Mouse (Mus musculus) forebrain, embryonic 15.5 days (tissue): ENCODE results near the gene Chd3. TPM values are rescaled to one million over a fixed set of nuclear protein-coding genes. Genes with fewer than 3 reads are reported as not detected.

Source experiments
- ATAC-seq: fragments of 200-750 bp; cut with Nextera tagmentation; replicated peaks from 2 replicates; pipeline ENCODE4 v1.8.0; 2017; ENCODE audit warnings: mild to moderate bottlenecking, moderate TSS enrichment, moderate library complexity
- H3K27ac ChIP-seq: fragments of 300-500 bp; sonication (generic); replicated peaks from 2 replicates; pipeline ENCODE4 v1.5.1; 2015; ENCODE audit warnings: mild to moderate bottlenecking, inconsistent platforms
- H3K27me3 ChIP-seq: fragments of 300-500 bp; sonication (generic); 2 replicates; pipeline ENCODE4 v1.6.1; 2015; ENCODE audit warnings: inconsistent platforms
- H3K36me3 ChIP-seq: fragments of 300-500 bp; sonication (generic); 2 replicates; pipeline ENCODE4 v1.6.1; 2015; ENCODE audit warnings: mild to moderate bottlenecking, inconsistent platforms
- H3K4me1 ChIP-seq: fragments of 300-500 bp; sonication (generic); 2 replicates; pipeline ENCODE4 v1.6.1; 2015; ENCODE audit warnings: inconsistent platforms
- H3K4me2 ChIP-seq: fragments of 300-500 bp; sonication (generic); replicated peaks from 2 replicates; pipeline ENCODE4 v1.6.1; 2015; ENCODE audit warnings: mild to moderate bottlenecking, inconsistent platforms
- H3K4me3 ChIP-seq: fragments of 300-500 bp; sonication (generic); 2 replicates; pipeline ENCODE4 v1.5.1; 2015; ENCODE audit warnings: mild to moderate bottlenecking, inconsistent platforms
- H3K9ac ChIP-seq: fragments of 300-500 bp; sonication (generic); replicated peaks from 2 replicates; pipeline ENCODE4 v1.6.1; 2015; ENCODE audit warnings: mild to moderate bottlenecking, inconsistent platforms
- H3K9me3 ChIP-seq: fragments of 300-500 bp; sonication (generic); 2 replicates; pipeline ENCODE4 v1.6.1; 2016; ENCODE audit warnings: inconsistent platforms
- WGBS: fragments of 180-500 bp; shearing (Covaris S2); methylation state at CpG from one replicate; pipeline ENCODE4 v1.1.7; 2015; ENCODE audit warnings: mixed read lengths; 5-methylcytosine and 5-hydroxymethylcytosine counted together
- polyA plus RNA-seq: library from polyadenylated mRNA; unstranded; fragments of >200 nt; fragmentation: Nextera tagmentation; extraction: Ambion mirVana; gene quantifications from 2 replicates; pipeline ENCODE4 v1.2.1, GENCODE M21; 2015

Gene Chd3
- polyA plus RNA-seq, 1 experiment from 2014 or later: 127 TPM

DNA sequence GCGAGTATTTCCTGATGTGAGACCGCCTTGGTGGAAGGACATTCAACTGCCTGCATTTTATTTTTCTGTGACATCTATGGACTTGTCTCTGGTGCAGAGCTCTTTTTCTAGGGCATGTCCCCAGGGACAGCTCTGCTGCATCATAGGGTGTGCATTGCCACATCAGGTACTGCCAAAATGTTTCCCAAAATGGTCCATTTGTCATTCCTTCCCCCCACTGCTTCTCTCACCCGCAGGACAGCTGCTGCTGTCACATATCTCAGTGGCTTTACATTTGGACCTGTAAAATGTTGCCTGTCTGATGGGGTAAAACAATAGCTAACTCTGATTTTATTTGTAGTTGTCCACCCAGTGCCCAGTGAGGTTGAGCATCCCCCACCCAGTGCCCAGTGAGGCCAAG lies 73.9 kb downstream of the Chd3 start:
- H3K4me2 ChIP-seq: no peak overlapping the region
- WGBS: 93% methylated on average over 3 of the region's 3 CpGs
- H3K36me3 ChIP-seq: peaks cover 12% of the 10 kb centered on the region
- no peak overlapping the region for H3K4me3 ChIP-seq
- H3K9ac ChIP-seq: no peak overlapping the region
- no peaks in the 10 kb centered on the region for H3K27me3 ChIP-seq
- no peaks in the 10 kb centered on the region for H3K4me1 ChIP-seq
- H3K27ac ChIP-seq: no peak overlapping the region
- no peaks in the 10 kb centered on the region for H3K9me3 ChIP-seq
- no peak for ATAC-seq

Other genes starting within 250 kb of the Chd3 start
- gene Hes7, start 249.0 kb downstream of the Chd3 start, polyA plus RNA-seq: 0.42 and 0.46 TPM in 2 replicates
- gene 9130213A22Rik, start 246.8 kb downstream of the Chd3 start, polyA plus RNA-seq: 0.31 and 0.38 TPM in 2 replicates
- gene Aloxe3, start 243.5 kb downstream of the Chd3 start, polyA plus RNA-seq: 2.2 and 3.6 TPM in 2 replicates
- not detected in 2 replicates for gene Alox12b, start 212.4 kb downstream of the Chd3 start, polyA plus RNA-seq
- gene Alox8, start 171.6 kb downstream of the Chd3 start, polyA plus RNA-seq: 0.05 TPM in 1 of 2 replicates, not detected in the other
- gene Gucy2e, start 132.4 kb downstream of the Chd3 start, polyA plus RNA-seq: 0.47 and 0.52 TPM in 2 replicates
- 32.0 and 32.4 TPM in 2 replicates for gene Cntrob, start 45.6 kb downstream of the Chd3 start, polyA plus RNA-seq
- gene Trappc1, start 45.4 kb downstream of the Chd3 start, polyA plus RNA-seq: 166 and 170 TPM in 2 replicates
- 5.1 and 6.2 TPM in 2 replicates for gene Kcnab3, start 43.1 kb downstream of the Chd3 start, polyA plus RNA-seq
- 115 and 127 TPM in 2 replicates for gene Rnf227, start 28.9 kb downstream of the Chd3 start, polyA plus RNA-seq
- 89.4 and 91.9 TPM in 2 replicates for gene Naa38, start 26.1 kb upstream of the Chd3 start, polyA plus RNA-seq
- gene Cyb5d1, start 26.2 kb upstream of the Chd3 start, polyA plus RNA-seq: 44.3 and 45.9 TPM in 2 replicates
- 5.9 and 6.7 TPM in 2 replicates for gene Tmem88, start 28.8 kb upstream of the Chd3 start, polyA plus RNA-seq
- gene Kdm6b, start 44.3 kb upstream of the Chd3 start, polyA plus RNA-seq: 56.6 and 58.9 TPM in 2 replicates
- gene Dnah2, start 179.7 kb upstream of the Chd3 start, polyA plus RNA-seq: 2.7 and 3.1 TPM in 2 replicates
- gene Efnb3, start 190.8 kb upstream of the Chd3 start, polyA plus RNA-seq: 107 and 114 TPM in 2 replicates
- gene Wrap53, start 210.8 kb upstream of the Chd3 start, polyA plus RNA-seq: 26.3 and 27.2 TPM in 2 replicates
- gene Trp53, start 211.0 kb upstream of the Chd3 start, polyA plus RNA-seq: 112 and 115 TPM in 2 replicates
- gene Atp1b2, start 236.5 kb upstream of the Chd3 start, polyA plus RNA-seq: 22.2 and 25.9 TPM in 2 replicates
- not detected in 2 replicates for gene Shbg, start 248.5 kb upstream of the Chd3 start, polyA plus RNA-seq